9 mouse cellular contexts compared by ENCODE assay signal in genomic region chr13:105266746-105267145, GRCm38 (mm10). TPM values are rescaled to one million over a fixed set of nuclear protein-coding genes. Genes with fewer than 3 reads are reported as not detected.
DNase-seq lines count a peak whose midpoint lies in the region; ATAC-seq and TF ChIP-seq lines count a peak whose summit lies in the region.
"Had no signal": no experiment of that assay in that cellular context is flagged by ENCODE, and none has a peak within 500 bp of the region (broad histone marks: within the 10 kb centered on the region; RNA-seq: fewer than 3 reads in every experiment).

No protein-coding gene starts in this region.

- no peak overlapping the region for H3K27ac ChIP-seq in forebrain, embryonic 13.5 days
- H3K27ac ChIP-seq in kidney, embryonic 16.5 days (ENCODE audit: low read length), result no peak overlapping the region
- H3K27ac ChIP-seq in lung, postnatal 0 days (ENCODE audit: low read length), result no peak overlapping the region
- H3K27ac ChIP-seq: heart, embryonic 13.5 days had no signal

- no peak overlapping the region for H3K9ac ChIP-seq in forebrain, embryonic 13.5 days
- no peak overlapping the region for H3K9ac ChIP-seq in kidney, embryonic 16.5 days (replicated peaks; ENCODE audit: low read length)
- no peak overlapping the region for H3K9ac ChIP-seq in lung, postnatal 0 days (replicated peaks; ENCODE audit: low read depth)
- H3K9ac ChIP-seq: heart, embryonic 13.5 days had no signal

- no peaks in the 10 kb centered on the region for H3K27me3 ChIP-seq in forebrain, embryonic 13.5 days
- no peaks in the 10 kb centered on the region for H3K27me3 ChIP-seq in kidney, embryonic 16.5 days (ENCODE audit: insufficient read depth, low read length)
- H3K27me3 ChIP-seq in lung, postnatal 0 days (replicated peaks; ENCODE audit: insufficient read depth, low read length), result no peaks in the 10 kb centered on the region
- no peaks in the 10 kb centered on the region for H3K27me3 ChIP-seq in splenic B cell, adult 2 months (ENCODE audit: control insufficient read depth, insufficient read depth, low read length, poor library complexity, severe bottlenecking)
- H3K27me3 ChIP-seq: heart, embryonic 13.5 days had no signal

- peak; percentile 78 for TF ChIP-seq CTCF in lung, postnatal 0 days (IDR thresholded peaks at IDR 0.05)

- WGBS in forebrain, embryonic 13.5 days, result 49% methylated on average over 3 of the region's 3 CpGs
- WGBS in kidney, embryonic 16.5 days, result 47% methylated on average over 3 of the region's 3 CpGs
- WGBS in lung, postnatal 0 days, result 46% methylated on average over 3 of the region's 3 CpGs

- DNase-seq in cerebellum, adult 9-11 months, result no peak
- peak; percentile 44 for DNase-seq in urinary bladder, postnatal 25 days (ENCODE audit: low spot score)
- DNase-seq in urinary bladder, postnatal 10 days (ENCODE audit: low spot score), result no peak
- peak; percentile 74 for DNase-seq in lung, postnatal 0 days (ENCODE audit: low spot score)
- DNase-seq in splenic B cell, adult 2 months (ENCODE audit: low read depth, low spot score), result peak; percentile 34

- peaks cover 6% of the 10 kb centered on the region; the same call in 1 of the 2 replicates for H3K36me3 ChIP-seq in forebrain, embryonic 13.5 days (ENCODE audit: poor library complexity, severe bottlenecking)
- no peaks in the 10 kb centered on the region for H3K36me3 ChIP-seq in kidney, embryonic 16.5 days (ENCODE audit: insufficient read depth, low read length)
- no peaks in the 10 kb centered on the region for H3K36me3 ChIP-seq in lung, postnatal 0 days (ENCODE audit: insufficient read depth, low read length)
- no peaks in the 10 kb centered on the region for H3K36me3 ChIP-seq in splenic B cell, adult 2 months (ENCODE audit: control insufficient read depth, insufficient read depth, low read length, poor library complexity, severe bottlenecking)
- H3K36me3 ChIP-seq: heart, embryonic 13.5 days had no signal

- H3K4me2 ChIP-seq in forebrain, embryonic 13.5 days, result no peak overlapping the region
- no peak overlapping the region for H3K4me2 ChIP-seq in kidney, embryonic 16.5 days (replicated peaks; ENCODE audit: low read depth, low read length)
- no peak overlapping the region for H3K4me2 ChIP-seq in lung, postnatal 0 days (replicated peaks; ENCODE audit: low read depth, low read length)
- H3K4me2 ChIP-seq: heart, embryonic 13.5 days had no signal

- peak; percentile 40; the same call in 1 of the 2 replicates for ATAC-seq in cerebellum, adult (ENCODE audit: insufficient number of reproducible peaks, low FRiP score, low TSS enrichment)
- peak; percentile 74; the same call in 1 of the 2 replicates for ATAC-seq in forebrain, embryonic 13.5 days
- ATAC-seq in kidney, embryonic 16.5 days (ENCODE audit: low FRiP score, low TSS enrichment), result peak; percentile 69; the same call in 1 of the 2 replicates
- ATAC-seq in lung, postnatal 0 days, result peak; percentile 43; the same call in 1 of the 2 replicates

- peaks cover 3% of the 10 kb centered on the region; the same call in 1 of the 2 replicates for H3K4me1 ChIP-seq in forebrain, embryonic 13.5 days
- no peaks in the 10 kb centered on the region for H3K4me1 ChIP-seq in kidney, embryonic 16.5 days (ENCODE audit: insufficient read depth, low read length)
- no peaks in the 10 kb centered on the region for H3K4me1 ChIP-seq in lung, postnatal 0 days (ENCODE audit: insufficient read depth, low read depth, low read length)

- no peak for TF ChIP-seq EP300 in lung, postnatal 0 days (IDR thresholded peaks at IDR 0.05)

- H3K9me3 ChIP-seq in forebrain, embryonic 13.5 days (replicated peaks), result no peaks in the 10 kb centered on the region
- H3K9me3 ChIP-seq in kidney, embryonic 16.5 days (ENCODE audit: low read length), result no peaks in the 10 kb centered on the region
- H3K9me3 ChIP-seq in lung, postnatal 0 days (ENCODE audit: low read length), result no peaks in the 10 kb centered on the region

- H3K4me3 ChIP-seq in forebrain, embryonic 13.5 days, result no peak overlapping the region
- no peak overlapping the region for H3K4me3 ChIP-seq in kidney, embryonic 16.5 days (ENCODE audit: low read length)
- no peak overlapping the region for H3K4me3 ChIP-seq in lung, postnatal 0 days (ENCODE audit: low read depth, low read length)
- H3K4me3 ChIP-seq: heart, embryonic 13.5 days had no signal

RNA-seq across cellular contexts. Expression of gene Rnf180, which starts 27.9 kb away (rescaled TPM):
- polyA plus RNA-seq in forebrain, embryonic 13.5 days (2015; fragmentation: Nextera tagmentation; extraction: Ambion mirVana), result 25.5 and 26.4 TPM in 2 replicates
- 5.8 and 6.6 TPM in 2 replicates for polyA plus RNA-seq in kidney, embryonic 16.5 days (2015; fragmentation: Nextera tagmentation; extraction: Ambion mirVana)
- 3.1 and 3.5 TPM in 2 replicates for polyA plus RNA-seq in lung, postnatal 0 days (2015; fragmentation: Nextera tagmentation; extraction: Ambion mirVana)

Comparison
In these comparisons a context has a peak if more than half of its experiments do, and no peak if none do; other contexts are left out.
1. DNase-seq: peak in urinary bladder, postnatal 25 days (single experiment), lung, postnatal 0 days (single experiment) and splenic B cell, adult 2 months (single experiment); none in cerebellum, adult 9-11 months (single experiment) and urinary bladder, postnatal 10 days (single experiment).
2. Peak in every context shown above with its lines, with median percentiles within 50 percentile points of each other: ATAC-seq.